Comparison of ENCODE assay signal across 8 mouse cellular contexts in the genomic region with DNA sequence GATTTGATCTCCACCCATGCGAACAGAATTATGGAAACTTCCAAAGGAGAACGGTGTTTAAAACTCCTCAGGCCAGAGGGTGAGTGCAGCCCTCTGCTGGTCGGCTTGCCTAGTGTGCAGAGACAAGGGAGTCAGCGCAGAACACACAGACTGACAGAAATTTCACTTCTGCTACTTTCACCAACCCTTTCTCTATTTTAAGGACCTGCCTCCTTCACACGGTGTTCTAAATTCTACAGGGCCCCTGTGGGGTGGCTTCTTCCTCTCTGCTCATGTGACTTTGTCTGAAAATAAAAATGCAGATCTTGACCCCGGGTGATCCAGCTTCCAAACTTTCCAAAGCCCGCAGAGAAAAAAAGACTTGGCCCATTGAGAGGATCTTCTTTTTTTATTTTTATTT. TPM values are rescaled to one million over a fixed set of nuclear protein-coding genes. Genes with fewer than 3 reads are reported as not detected.
DNase-seq lines count a peak whose midpoint lies in the region; ATAC-seq and TF ChIP-seq lines count a peak whose summit lies in the region.

No protein-coding gene starts in this region.

- WGBS in liver, embryonic 14.5 days (ENCODE audit: insufficient replicate concordance) = 28% methylated on average over 7 of the region's 7 CpGs

- H3K27me3 ChIP-seq in liver, embryonic 14.5 days (ENCODE audit: control insufficient read depth, insufficient read depth, low read length) = no peaks in the 10 kb centered on the region

- peaks cover 18 to 19% of the 10 kb centered on the region in 2 experiments for H3K4me1 ChIP-seq in liver, embryonic 14.5 days (replicated peaks; ENCODE audit: control insufficient read depth in 2 of 2, insufficient read depth in 2 of 2, low read length in 1 of 2)

- H3K9ac ChIP-seq in liver, embryonic 14.5 days (replicated peaks) = no peak overlapping the region; the same call in 1 of the 2 replicates

- no peak overlapping the region for H3K27ac ChIP-seq in liver, embryonic 14.5 days

- no peak for ATAC-seq in liver, embryonic 14.5 days (ENCODE audit: insufficient read depth)
- ATAC-seq in frontal cortex, adult (ENCODE audit: low TSS enrichment) = no peak
- no peak for ATAC-seq in cerebellum, adult (ENCODE audit: insufficient number of reproducible peaks, low FRiP score, low TSS enrichment)

- H3K4me3 ChIP-seq in liver, embryonic 14.5 days (ENCODE audit: insufficient read depth in 1 of 2, low read depth in 2 of 2, low read length in 2 of 2) = no peak overlapping the region

- DNase-seq in left cerebral cortex, adult 11 months (ENCODE audit: low spot score) = peak; percentile 29
- DNase-seq in left cerebral cortex, adult 18-20 months (ENCODE audit: low spot score in 2 of 2) = no peak
- DNase-seq in brain, adult 2 months (ENCODE audit: low read depth, low spot score) = peak; percentile 47
- DNase-seq in liver, embryonic 14.5 days (ENCODE audit: low read depth in 3 of 3, low spot score in 3 of 3) = no peak
- DNase-seq in spleen, postnatal 36 days (ENCODE audit: low spot score in 2 of 2) = peak; percentile 85 to 86
- DNase-seq in adrenal gland, adult 8-10 months = no peak

- peak; percentile 58 for TF ChIP-seq CTCF in liver, embryonic 14.5 days (IDR thresholded peaks at IDR 0.05; ENCODE audit: low read depth)

- no peak overlapping the region for H3K4me2 ChIP-seq in liver, embryonic 14.5 days (ENCODE audit: low read depth)

- no peaks in the 10 kb centered on the region for H3K9me3 ChIP-seq in liver, embryonic 14.5 days (ENCODE audit: control insufficient read depth, low read length)

- H3K36me3 ChIP-seq in liver, embryonic 14.5 days (replicated peaks; ENCODE audit: control insufficient read depth, insufficient read depth, low read depth) = peaks cover 5% of the 10 kb centered on the region

- TF ChIP-seq EP300 in liver, embryonic 14.5 days (IDR thresholded peaks at IDR 0.05; ENCODE audit: low read depth) = no peak

RNA-seq across cellular contexts. Expression of gene Dhx9, which starts 1.7 kb away (rescaled TPM):
- total RNA-seq in left cerebral cortex, adult 18-20 months (2021) = 10 to 100 TPM; 96.1 to 99.8 TPM
- 33.9 and 52.5 TPM in 2 replicates for polyA plus RNA-seq in liver, embryonic 14.5 days (2012; rRNA removed)
- 8.1 and 9.8 TPM in 2 replicates for polyA plus RNA-seq in liver, embryonic 14.5 days (2014; fragmentation: Nextera tagmentation; extraction: Ambion mirVana)
- total RNA-seq in adrenal gland, adult 8-10 months (2022) = 100 to 1,000 TPM in 2 of 4 experiments, 10 to 100 TPM in 2; 95.2 to 124 (median 108) TPM

Comparison
In these comparisons a context has a peak if more than half of its experiments do, and no peak if none do; other contexts are left out.
1. DNase-seq: peak in left cerebral cortex, adult 11 months (single experiment), brain, adult 2 months (single experiment) and spleen, postnatal 36 days (2 of 2); none in left cerebral cortex, adult 18-20 months (0 of 2), liver, embryonic 14.5 days (0 of 3) and adrenal gland, adult 8-10 months (single experiment).